ENCODE assay signal across 15 mouse cellular contexts in the genomic region with DNA sequence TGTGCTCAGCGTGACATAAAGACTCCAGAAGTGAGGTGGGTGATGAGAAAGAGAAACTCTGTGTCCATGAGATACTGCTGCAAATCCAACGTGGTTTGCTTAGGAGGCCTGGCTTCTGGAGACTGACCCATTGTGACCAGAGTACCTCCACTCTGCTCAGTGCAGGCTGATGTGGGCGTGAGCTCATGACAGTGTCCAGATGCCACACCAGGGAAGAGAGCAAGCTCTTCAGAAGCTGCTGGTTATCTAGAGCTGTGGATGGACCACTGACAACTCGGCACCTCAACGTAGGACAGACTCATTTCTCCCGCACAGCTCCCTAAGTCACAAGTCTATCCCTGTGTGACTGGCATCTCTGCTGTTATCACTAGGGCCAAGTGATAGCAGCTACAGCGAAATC.
"Had no signal": no experiment of that assay in that cellular context is flagged by ENCODE, and none has a peak within 500 bp of the region (broad histone marks: within the 10 kb centered on the region; RNA-seq: fewer than 3 reads in every experiment).

No protein-coding gene starts in this region.

- ATAC-seq: liver, embryonic 12.5 days had no signal

- H3K36me3 ChIP-seq: limb, embryonic 15.5 days; liver, embryonic 12.5 days; midbrain, embryonic 12.5 days; neural tube, embryonic 15.5 days had no signal

- H3K4me3 ChIP-seq: limb, embryonic 15.5 days; liver, embryonic 12.5 days; midbrain, embryonic 12.5 days; myocyte; neural tube, embryonic 15.5 days had no signal

- DNase-seq: kidney, postnatal 36 days; layer of hippocampus, adult 9-11 months; layer of hippocampus, postnatal 36 days; lung, embryonic 14.5 days; lung, postnatal 10 days; lung, postnatal 4 days; right cerebral cortex, adult 18-20 months; right cerebral cortex, postnatal 25 days; thymus, postnatal 36 days had no signal

- H3K4me2 ChIP-seq: limb, embryonic 15.5 days; liver, embryonic 12.5 days; lung, embryonic 14.5 days; midbrain, embryonic 12.5 days; neural tube, embryonic 15.5 days had no signal

- H3K9ac ChIP-seq: limb, embryonic 15.5 days; liver, embryonic 12.5 days; lung, embryonic 14.5 days; midbrain, embryonic 12.5 days; neural tube, embryonic 15.5 days had no signal

- H3K9me3 ChIP-seq: limb, embryonic 15.5 days; liver, embryonic 12.5 days; midbrain, embryonic 12.5 days; neural tube, embryonic 15.5 days had no signal

- H3K27ac ChIP-seq: kidney, postnatal 0 days; limb, embryonic 15.5 days; liver, embryonic 12.5 days; midbrain, embryonic 12.5 days; neural tube, embryonic 15.5 days had no signal

- H3K27me3 ChIP-seq: limb, embryonic 15.5 days; liver, embryonic 12.5 days; midbrain, embryonic 12.5 days; neural tube, embryonic 15.5 days had no signal

- H3K4me1 ChIP-seq: limb, embryonic 15.5 days; liver, embryonic 12.5 days; midbrain, embryonic 12.5 days; neural tube, embryonic 15.5 days had no signal
